10 mouse cellular contexts compared by ENCODE assay signal in the genomic region with DNA sequence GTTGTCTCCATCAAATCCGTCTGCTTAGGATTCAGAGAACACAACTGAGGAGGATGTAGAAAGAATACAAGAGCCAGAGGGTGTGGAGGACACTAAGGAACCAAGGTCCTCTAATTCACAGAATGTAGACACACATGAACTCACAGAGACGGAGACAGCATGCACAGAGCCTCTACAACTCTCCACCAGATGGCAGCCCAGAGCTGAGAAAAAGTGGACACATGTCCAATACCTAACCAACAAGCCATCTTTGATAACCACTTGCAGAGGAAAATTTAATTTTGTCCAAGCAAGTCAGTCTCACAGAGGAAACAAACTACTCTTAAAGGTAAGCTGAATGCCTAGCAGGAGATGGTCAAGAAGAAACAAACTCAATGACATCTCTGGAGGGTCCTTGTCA. TPM values are rescaled to one million over a fixed set of nuclear protein-coding genes. Genes with fewer than 3 reads are reported as not detected.
A peak's percentile ranks its signal among the peaks of the same experiment; 100 is the strongest.
DNase-seq lines count a peak whose midpoint lies in the region; ATAC-seq and TF ChIP-seq lines count a peak whose summit lies in the region.
"Had no signal": no experiment of that assay in that cellular context is flagged by ENCODE, and none has a peak within 500 bp of the region (broad histone marks: within the 10 kb centered on the region; RNA-seq: fewer than 3 reads in every experiment).

No protein-coding gene starts in this region.

- no peak overlapping the region for H3K4me3 ChIP-seq in cerebellum, adult 2 months (replicated peaks; ENCODE audit: insufficient read depth, low read depth, low read length)
- H3K4me3 ChIP-seq in midbrain, postnatal 0 days (ENCODE audit: low read depth, low read length), result no peak overlapping the region
- H3K4me3 ChIP-seq: stomach, embryonic 15.5 days had no signal

- H3K9ac ChIP-seq in midbrain, postnatal 0 days (replicated peaks; ENCODE audit: low read length, poor library complexity, severe bottlenecking), result no peak overlapping the region
- H3K9ac ChIP-seq: stomach, embryonic 15.5 days had no signal

- peak; percentile 71 for TF ChIP-seq CTCF in cerebellum, adult 2 months (IDR thresholded peaks at IDR 0.05; ENCODE audit: borderline replicate concordance, insufficient read depth, low read depth, low read length)
- TF ChIP-seq CTCF in midbrain, postnatal 0 days (IDR thresholded peaks at IDR 0.05), result peak; percentile 83

- H3K27me3 ChIP-seq in cerebellum, adult 2 months (ENCODE audit: control insufficient read depth, insufficient read depth, low read length), result no peaks in the 10 kb centered on the region
- no peaks in the 10 kb centered on the region for H3K27me3 ChIP-seq in midbrain, postnatal 0 days (ENCODE audit: insufficient read depth, low read length)
- H3K27me3 ChIP-seq: stomach, embryonic 15.5 days had no signal

- H3K4me1 ChIP-seq in cerebellum, adult 2 months (ENCODE audit: control insufficient read depth, insufficient read depth, low read length), result no peaks in the 10 kb centered on the region
- no peaks in the 10 kb centered on the region for H3K4me1 ChIP-seq in midbrain, postnatal 0 days (ENCODE audit: insufficient read depth, low read length)
- H3K4me1 ChIP-seq: stomach, embryonic 15.5 days had no signal

- peak; percentile 46 for DNase-seq in gastrocnemius, adult 18-20 months (ENCODE audit: low spot score)
- no peak for DNase-seq in gastrocnemius, postnatal 25 days
- DNase-seq in ES-CJ7 (ENCODE audit: low read depth, low spot score), result peak; percentile 61
- DNase-seq in cerebellum, adult 2 months, result peak; percentile 19 to 46
- peak; percentile 62 to 77 for DNase-seq in heart, postnatal 14 days
- DNase-seq in layer of hippocampus, postnatal 36 days, result peak; percentile 26 to 32
- peak; percentile 74 for DNase-seq in midbrain, postnatal 0 days (ENCODE audit: low spot score)
- no peak for DNase-seq in T-cell, adult 2 months (ENCODE audit: low spot score)

- TF ChIP-seq POLR2A in cerebellum, adult 2 months (IDR thresholded peaks at IDR 0.05; ENCODE audit: borderline replicate concordance, insufficient read depth, low read length), result no peak

- no peaks in the 10 kb centered on the region for H3K9me3 ChIP-seq in midbrain, postnatal 0 days (ENCODE audit: low read length)
- H3K9me3 ChIP-seq: stomach, embryonic 15.5 days had no signal

- no peak for ATAC-seq in midbrain, postnatal 0 days (ENCODE audit: low FRiP score)

- intact Hi-C loops in heart, postnatal 14 days (cut with DNase I), result loop anchor here (2.0 to 5.0 kb wide), 4 partner anchors 36 to 372 kb away; no protein-coding TSS in a partner anchor

- no peak overlapping the region for H3K4me2 ChIP-seq in midbrain, postnatal 0 days (ENCODE audit: low read depth, low read length, poor library complexity, severe bottlenecking)
- H3K4me2 ChIP-seq: stomach, embryonic 15.5 days had no signal

- 22% methylated on average over 2 of the region's 2 CpGs for WGBS in cerebellum, adult 2 months
- 14% methylated on average over 2 of the region's 2 CpGs for WGBS in midbrain, postnatal 0 days

- no peaks in the 10 kb centered on the region for H3K36me3 ChIP-seq in midbrain, postnatal 0 days (ENCODE audit: insufficient read depth, low read length)
- H3K36me3 ChIP-seq: G1E; stomach, embryonic 15.5 days had no signal

- no peak overlapping the region for H3K27ac ChIP-seq in cerebellum, adult 2 months (ENCODE audit: insufficient read depth, low read length)
- no peak overlapping the region for H3K27ac ChIP-seq in midbrain, postnatal 0 days (ENCODE audit: low read depth, low read length)
- H3K27ac ChIP-seq: stomach, embryonic 15.5 days had no signal

RNA-seq across cellular contexts. Expression of gene Ces1a, which starts 11.2 kb away (rescaled TPM):
- total RNA-seq in gastrocnemius, adult 18-20 months (2021), result not detected
- not detected for total RNA-seq in gastrocnemius, postnatal 25 days (2021)
- not detected in 2 replicates for polyA plus RNA-seq in cerebellum, adult 2 months (2012; rRNA removed)
- total RNA-seq in heart, postnatal 14 days (2021), result not detected
- total RNA-seq in layer of hippocampus, postnatal 36 days (2021), result not detected
- total RNA-seq in midbrain, postnatal 0 days (2014; rRNA removed), result not detected in 2 replicates
- polyA plus RNA-seq in midbrain, postnatal 0 days (2015; fragmentation: Nextera tagmentation; extraction: Ambion mirVana), result 0.09 TPM in 1 of 2 replicates, not detected in the other
- polyA plus RNA-seq: G1E; stomach, embryonic 15.5 days had no signal

RNA-seq across cellular contexts. Expression of gene Ces1b, which starts 20.6 kb away (rescaled TPM):
- under 1 TPM in 1 of 2 experiments, not detected in 1; 0.12 TPM for total RNA-seq in gastrocnemius, adult 18-20 months (2021)
- total RNA-seq in gastrocnemius, postnatal 25 days (2021), result not detected
- polyA plus RNA-seq in cerebellum, adult 2 months (2012; rRNA removed), result not detected in 2 replicates
- not detected for total RNA-seq in heart, postnatal 14 days (2021)
- not detected for total RNA-seq in layer of hippocampus, postnatal 36 days (2021)
- total RNA-seq in midbrain, postnatal 0 days (2014; rRNA removed), result not detected in 2 replicates
- not detected in 2 replicates for polyA plus RNA-seq in midbrain, postnatal 0 days (2015; fragmentation: Nextera tagmentation; extraction: Ambion mirVana)
- polyA plus RNA-seq: G1E had no signal

Comparison
In these comparisons a context has a peak if more than half of its experiments do, and no peak if none do; other contexts are left out.
1. DNase-seq: peak in gastrocnemius, adult 18-20 months (single experiment), ES-CJ7 (single experiment), cerebellum, adult 2 months (2 of 2), heart, postnatal 14 days (2 of 2), layer of hippocampus, postnatal 36 days (2 of 2) and midbrain, postnatal 0 days (single experiment); none in gastrocnemius, postnatal 25 days (single experiment) and T-cell, adult 2 months (single experiment).